Mouse (Mus musculus): ENCODE results near the gene Rasgrp1.

Rasgrp1 gene

DNA sequence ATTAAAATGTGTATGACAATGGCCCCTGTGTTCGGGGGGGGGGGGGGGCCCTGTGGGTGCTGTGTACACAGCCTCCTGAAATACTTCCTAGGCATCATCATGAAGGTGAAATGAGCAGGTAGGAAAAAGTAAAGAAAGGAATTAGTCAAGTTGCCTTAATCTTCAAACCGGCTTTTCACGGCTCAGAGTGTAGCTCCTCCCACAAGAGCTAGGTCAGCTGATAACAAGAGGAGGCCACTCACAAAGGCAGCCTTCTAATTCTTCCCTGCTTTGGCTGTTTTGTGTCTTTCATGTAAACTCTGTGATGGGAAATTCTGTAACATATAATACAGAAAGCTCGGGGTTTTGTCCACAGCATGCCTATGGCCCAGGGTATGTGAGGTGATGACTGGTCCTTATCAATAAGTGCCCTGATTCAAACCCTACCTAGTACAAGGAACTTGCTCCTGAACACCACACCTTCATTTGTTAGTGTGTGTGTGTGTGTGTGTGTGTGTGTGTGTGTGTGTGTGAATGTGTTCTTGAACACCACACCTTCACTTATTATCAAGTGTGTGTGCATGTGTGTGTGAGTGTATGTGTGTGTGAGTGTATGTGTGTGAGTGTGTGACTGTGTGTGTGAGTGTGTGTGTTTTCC is 7.1 kb downstream of the Rasgrp1 start:
- DNase-seq (ENCODE audit: low read depth in 2 of 2, low spot score in 2 of 2), result no peak

DNA sequence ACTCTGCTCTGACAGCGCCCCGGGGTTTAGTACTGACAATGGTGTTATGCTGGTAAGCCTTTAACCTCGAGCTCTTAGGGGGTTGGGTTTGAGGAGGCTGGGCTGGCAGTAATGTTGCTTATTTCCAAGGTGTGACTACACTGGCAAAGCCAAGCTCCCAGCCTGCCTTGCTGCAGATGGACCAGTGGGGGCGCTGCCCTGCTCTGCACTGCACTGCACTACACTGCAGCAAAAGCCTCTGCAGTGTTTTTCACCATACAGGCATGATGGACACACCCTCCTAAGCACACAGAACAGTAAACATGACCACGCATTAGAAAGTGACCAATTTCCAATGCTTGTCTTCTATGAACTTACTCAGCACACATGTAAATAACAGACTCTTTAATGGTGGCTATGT is 11.2 kb downstream of the Rasgrp1 start:
- DNase-seq (ENCODE audit: low read depth in 2 of 2, low spot score in 2 of 2), result peak; percentile 46 to 65

DNA sequence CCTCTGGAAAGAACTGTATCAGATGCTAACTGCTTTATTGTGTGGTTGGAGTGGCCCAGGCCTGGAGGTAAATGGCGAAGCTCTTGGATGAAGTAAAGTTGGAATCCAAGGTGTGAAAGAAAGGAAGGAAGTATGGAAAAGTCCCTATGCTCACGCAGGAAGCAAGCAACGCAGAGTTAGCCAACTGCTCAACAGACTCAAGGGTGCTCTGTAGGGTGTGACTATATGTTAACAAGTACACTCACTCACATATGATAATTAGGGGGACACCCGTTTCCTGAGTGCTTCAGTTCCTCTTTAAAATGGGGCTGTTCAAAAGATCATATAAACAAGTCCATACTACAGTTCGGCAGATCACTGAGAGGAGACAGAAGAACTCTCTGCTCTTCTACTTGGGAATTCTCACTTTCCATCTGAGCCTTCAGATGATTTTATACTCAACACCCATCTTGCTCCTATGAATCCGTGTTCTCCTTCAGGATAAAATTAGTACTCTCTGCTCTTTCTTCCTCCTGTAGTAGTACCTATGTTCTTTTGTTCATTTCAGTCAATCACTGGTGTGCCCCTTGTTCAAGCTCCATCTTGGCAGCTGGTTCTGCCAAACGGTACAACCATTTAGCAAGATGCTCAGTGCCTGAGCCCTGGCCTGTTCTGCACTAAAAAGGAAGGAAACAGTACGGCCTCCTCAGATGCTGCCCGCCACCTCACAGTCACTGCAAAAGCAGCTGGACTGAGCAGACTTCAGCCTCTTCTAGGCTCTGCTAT is 14.1 kb downstream of the Rasgrp1 start:
- no peak for DNase-seq (ENCODE audit: low read depth in 2 of 2, low spot score in 2 of 2)

DNA sequence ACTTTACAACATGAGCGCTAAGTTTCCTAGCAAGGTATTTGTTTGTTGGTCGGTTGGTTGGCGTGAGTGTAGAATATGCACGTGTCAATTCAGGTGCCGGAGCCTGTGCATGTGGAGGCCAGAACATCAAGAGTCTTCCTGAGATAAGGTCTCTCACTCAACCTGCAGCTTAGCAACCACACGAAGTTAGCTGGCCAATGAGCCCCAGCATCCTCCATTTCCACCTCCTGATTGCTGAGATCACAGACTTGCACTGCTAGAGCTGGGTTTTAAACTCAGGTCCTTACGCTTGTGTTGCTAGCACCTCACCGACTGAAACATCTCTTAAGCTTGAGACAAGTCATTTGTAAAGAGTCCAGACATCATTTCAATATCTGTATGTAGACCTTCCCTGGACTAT is 20.4 kb downstream of the Rasgrp1 start:
- no peak for DNase-seq (ENCODE audit: low read depth in 2 of 2, low spot score in 2 of 2)

DNA sequence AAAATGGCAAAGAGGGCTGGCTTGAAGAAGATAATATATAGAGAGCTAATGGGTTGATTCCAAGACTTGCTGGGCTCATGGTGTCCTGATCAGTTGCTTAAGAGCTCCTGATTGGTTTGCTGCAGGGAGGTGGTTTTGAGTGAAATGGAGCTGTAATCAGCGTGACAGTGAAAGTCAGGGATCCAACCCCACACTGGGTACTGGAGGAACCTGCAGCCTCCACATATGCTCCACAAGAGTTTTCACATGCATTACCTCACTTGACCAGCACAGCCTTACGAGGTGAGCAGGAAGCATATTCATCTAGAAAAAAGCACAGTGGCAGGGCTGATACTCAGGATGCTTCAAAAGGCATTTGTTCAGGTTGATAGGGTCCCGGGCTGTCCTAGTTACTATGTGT is 21.6 kb downstream of the Rasgrp1 start:
- DNase-seq (ENCODE audit: low read depth in 2 of 2, low spot score in 2 of 2), result no peak

DNA sequence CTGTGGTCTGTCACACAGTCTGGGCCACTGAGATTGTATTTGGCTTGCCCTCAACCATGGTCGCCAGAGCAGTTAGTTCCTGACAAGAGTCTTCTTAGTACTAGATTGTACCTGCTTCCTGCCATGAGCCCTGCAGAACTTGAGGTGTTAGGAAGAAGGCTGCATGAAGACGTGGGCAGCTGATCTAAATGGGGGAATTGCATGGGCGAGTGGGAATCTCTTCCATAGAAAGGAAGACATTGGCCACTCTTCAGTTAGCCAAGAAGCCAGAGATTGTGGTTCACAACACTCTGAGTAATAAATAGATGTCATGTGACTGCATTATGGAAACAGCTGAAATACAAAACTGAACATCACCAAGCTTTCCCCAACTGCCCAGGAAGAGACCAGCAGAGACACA is 23.8 kb downstream of the Rasgrp1 start:
- DNase-seq (ENCODE audit: low read depth in 2 of 2, low spot score in 2 of 2), result no peak

DNA sequence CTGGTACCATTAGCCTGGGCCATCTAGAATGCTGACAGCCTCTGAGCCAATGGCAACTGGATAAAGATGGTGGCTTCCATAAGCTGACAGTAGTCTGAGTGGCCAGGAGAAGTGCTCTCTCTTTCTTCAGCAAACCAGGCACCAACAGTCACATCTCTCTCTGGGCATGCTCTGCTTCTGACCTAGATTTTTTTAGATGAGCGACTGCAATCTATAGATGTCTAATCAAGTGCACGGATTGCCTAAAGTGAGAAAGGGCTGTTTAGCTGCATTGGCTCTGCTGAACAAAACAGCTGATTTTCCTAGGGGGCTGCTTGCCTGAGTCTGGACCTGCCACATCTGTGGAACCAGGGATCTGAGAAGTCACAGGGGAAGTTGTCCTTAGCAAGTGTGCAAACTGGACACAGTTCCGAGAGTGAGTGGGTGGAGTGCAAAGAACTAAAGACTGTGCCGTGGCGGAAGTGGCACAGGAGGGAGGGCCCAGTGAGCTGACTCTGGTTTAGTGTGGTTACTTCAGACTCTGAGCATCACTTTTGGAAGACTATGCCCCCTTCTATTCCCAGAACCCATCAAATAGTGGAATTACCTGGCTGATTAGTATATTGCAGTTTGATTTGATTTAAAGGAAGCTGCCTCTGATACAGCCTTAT is 29.1 kb downstream of the Rasgrp1 start:
- peak in 1 of 2 experiments; percentile 46 for DNase-seq (ENCODE audit: low read depth in 2 of 2, low spot score in 2 of 2)

DNA sequence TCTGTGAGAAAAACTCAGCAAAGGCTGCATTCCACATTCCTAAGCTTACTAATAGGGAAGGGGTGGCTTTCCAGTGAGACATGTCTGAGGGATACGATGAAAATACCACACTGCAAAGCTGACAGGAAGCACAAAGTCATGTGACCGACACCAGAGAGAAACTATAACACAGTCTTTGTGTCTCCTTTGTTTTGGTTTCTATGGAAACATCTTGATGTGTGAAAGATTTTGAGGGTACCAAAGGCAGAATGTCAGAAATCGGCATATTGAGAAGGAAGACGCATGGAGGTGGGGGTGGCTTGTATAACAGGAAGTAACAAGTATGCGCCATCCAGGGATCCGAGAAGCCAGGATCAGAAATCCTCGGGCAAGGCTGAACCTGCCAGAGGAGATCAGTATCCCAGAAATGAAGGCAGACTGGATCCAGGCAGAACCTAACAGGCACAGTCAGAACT is 30.3 kb downstream of the Rasgrp1 start:
- DNase-seq (ENCODE audit: low read depth in 2 of 2, low spot score in 2 of 2), result peak; percentile 39 to 52

DNA sequence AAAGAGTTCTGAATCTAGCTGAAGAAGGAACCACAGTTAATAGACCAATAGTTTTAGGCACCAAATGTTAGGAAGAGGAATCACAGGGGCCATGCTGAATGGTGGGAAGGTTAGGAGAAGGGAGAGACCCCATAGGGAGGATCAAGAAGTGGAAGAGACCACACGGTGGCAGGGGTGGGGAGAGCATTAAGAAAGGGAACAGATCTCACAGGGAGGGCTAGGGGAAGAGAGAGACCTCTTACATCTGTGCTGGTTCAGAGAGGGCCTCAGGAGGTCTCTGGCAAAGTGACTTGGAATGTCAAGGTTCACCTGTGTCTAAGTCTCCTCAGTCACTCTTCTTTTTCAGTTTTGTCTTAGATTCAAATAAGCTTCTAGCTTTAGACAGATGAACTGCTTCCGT is 30.8 kb downstream of the Rasgrp1 start:
- DNase-seq (ENCODE audit: low read depth in 2 of 2, low spot score in 2 of 2), result no peak

DNA sequence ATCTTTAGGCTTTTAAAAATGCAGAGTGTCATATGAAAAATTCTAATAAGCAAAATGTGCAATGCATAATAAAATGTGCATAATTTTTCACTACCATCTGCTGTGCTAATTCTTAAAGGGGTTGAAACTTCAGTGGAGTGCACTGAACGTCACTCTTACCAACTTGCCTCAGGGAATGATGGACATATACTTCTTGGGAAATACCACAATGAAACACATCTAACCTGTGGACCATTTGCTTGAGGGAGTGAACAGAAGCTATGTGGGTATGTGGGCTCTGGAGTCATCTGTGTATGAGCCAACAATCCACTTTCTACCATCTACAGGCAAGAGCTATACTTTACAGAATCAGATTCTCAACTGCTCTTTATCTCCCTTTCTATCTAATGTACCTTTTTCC is 31.5 kb downstream of the Rasgrp1 start:
- no peak for DNase-seq (ENCODE audit: low read depth in 2 of 2, low spot score in 2 of 2)

DNA sequence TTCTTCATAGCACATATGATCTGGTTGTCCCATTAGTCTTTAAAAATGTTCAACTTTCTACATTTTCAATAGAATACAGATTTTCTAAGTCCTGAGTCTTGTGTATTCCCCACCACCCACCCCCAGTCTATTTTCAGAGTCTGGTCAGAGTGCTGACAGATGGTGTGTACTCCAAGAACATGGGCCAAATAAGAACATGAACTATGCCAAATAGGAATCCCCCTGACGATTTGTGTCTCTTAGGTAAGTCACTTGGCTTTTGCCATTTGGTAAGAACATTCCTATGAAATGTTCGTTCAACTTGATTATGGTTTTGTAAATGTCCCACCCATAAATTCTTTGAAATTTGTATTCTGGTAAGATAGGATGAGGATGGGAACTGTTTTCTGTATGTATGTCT is 33.8 kb downstream of the Rasgrp1 start:
- DNase-seq (ENCODE audit: low read depth in 2 of 2, low spot score in 2 of 2), result no peak

DNA sequence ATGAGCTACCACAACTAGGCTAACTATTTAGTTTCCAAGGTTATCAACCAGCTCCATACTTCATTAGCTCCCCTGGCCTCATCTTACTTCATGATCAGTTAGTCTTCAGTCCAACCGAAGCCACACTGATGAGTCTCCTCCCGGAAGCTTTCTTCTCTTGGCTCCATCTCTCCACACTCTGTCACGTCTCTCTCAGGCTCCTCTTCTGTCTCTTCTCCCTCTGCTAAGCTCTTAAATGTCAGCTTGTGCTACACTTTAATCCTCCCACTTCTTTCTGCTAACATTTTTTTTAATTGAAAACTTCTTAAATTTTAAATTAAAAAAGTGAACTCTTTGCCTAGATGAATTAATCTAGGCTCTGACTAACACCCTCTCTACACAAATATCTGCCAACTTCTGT is 34.8 kb downstream of the Rasgrp1 start:
- DNase-seq (ENCODE audit: low read depth in 2 of 2, low spot score in 2 of 2), result no peak

DNA sequence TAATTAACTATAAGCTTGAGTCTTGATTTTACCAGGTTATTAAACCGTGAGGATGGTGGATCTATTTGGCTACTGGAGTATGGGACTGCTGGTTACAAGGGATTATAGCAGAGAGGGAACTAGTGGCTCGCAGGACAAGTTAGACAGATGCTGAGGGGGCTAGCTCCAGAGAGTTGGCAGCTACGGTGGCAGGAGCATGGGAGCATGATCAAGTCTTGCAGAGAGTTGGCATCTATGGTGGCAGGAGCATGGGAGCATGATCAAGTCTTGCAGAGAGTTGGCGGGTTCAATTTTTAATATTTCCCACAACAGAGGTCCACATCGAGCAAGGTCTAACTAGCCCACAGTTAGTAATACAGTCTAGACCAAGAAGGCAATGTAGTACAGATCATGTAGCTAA is 37.9 kb downstream of the Rasgrp1 start:
- no peak for DNase-seq (ENCODE audit: low read depth in 2 of 2, low spot score in 2 of 2)

DNA sequence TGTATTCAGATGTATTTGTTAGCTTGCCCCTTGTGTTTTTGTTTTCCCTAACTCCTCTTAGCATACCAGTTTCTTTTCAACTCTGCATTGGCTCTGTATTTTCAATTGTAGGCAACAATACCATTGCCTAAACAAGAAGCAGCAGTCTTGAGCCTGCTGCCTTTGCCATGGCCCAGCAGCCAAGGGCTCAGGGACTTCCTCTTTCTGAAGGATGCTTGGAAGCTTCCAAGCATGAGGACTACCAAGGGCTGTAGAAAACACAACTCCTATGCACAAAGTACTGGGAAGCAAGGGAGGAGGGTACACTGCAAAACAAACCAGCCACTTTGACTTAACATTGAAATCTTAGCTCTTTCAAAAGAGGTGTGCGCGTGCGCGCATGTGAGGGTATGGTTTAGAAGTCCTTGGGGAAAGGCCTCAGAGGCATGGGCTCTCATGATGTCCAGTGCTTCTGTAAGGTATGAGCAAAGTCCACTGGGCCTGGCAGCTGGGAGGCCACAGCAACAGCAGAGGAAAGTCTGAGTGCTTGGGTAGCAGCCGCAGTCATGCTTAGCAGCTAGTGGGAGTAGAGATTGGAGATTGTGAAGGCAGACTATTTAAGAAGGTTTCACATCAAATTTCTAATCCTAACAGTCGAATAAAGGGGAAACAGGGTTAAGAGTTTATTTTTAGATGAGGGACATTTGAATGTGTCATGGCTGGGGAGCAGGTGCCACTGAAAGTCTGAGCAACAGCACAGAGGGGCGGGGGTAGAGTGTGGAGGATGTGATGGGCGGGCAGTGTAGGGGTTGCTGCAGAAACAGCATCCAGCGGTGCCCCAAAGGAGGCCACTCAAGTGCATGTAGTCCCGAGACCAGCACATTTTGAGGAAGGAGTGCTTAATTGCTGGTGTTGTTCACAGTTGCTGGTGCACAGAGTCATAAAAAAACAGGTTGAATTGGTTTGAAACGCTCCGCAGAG is 39.1 kb downstream of the Rasgrp1 start:
- DNase-seq (ENCODE audit: low read depth in 2 of 2, low spot score in 2 of 2), result no peak

DNA sequence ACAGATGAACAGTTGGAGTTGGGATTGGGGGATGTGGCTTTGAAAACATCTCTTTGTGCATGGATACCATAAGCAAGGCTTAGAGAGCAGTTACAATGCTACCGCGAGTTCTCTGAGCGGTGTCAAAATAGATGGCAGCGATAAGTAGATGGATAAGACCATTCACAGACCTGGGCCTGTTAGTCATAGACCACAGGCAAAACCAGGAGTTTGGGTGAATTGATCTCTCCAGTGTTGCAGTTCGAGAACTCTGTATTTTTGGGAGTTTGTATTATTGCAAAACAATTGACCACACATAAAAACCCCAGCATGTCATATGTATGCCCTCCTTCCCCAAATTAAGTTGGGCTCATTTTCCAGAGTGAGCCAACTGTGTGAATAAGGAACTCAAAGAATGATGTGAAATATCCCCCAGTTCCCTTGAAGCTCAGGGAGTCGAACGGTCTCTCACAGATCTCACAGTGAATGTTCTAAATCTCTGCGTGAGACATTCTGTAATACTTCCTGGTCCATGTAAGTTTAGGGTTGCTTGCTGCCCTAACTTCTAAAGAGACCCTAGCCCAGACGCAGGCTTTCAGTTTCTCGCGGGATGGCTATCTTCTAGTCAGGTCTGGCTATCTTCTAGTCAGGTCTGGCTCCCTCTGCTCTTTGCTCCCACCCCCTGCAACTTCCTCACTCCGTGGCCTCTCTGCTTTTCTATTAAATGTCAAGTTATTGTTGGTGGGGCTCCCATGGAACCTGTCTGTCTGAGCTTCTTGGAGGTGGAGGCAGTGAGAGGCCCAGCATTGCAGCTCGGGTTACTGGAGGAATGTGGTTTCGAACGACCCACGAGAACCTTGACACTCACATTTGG is 43.0 kb downstream of the Rasgrp1 start:
- no peak for DNase-seq (ENCODE audit: low read depth in 2 of 2, low spot score in 2 of 2)

DNA sequence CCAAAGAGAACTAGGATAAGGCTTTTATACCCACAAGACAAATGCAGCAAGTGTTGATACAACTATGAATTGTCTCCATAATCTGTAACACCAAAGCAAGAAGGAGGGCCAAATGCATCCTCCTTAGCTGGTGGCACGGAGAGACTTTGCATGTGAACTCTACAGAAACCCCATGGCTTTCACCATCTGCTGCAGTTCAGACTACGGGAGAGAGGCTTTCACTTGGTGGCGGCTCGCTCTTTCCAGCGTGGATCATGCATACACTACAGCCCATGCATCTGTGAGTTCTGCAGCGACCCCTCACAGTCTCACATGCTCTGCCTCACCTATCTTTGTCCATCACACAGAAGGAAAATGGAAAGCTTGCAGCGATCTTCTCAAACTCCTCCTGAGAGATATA is 54.5 kb downstream of the Rasgrp1 start:
- DNase-seq (ENCODE audit: low read depth in 2 of 2, low spot score in 2 of 2), result no peak

DNA sequence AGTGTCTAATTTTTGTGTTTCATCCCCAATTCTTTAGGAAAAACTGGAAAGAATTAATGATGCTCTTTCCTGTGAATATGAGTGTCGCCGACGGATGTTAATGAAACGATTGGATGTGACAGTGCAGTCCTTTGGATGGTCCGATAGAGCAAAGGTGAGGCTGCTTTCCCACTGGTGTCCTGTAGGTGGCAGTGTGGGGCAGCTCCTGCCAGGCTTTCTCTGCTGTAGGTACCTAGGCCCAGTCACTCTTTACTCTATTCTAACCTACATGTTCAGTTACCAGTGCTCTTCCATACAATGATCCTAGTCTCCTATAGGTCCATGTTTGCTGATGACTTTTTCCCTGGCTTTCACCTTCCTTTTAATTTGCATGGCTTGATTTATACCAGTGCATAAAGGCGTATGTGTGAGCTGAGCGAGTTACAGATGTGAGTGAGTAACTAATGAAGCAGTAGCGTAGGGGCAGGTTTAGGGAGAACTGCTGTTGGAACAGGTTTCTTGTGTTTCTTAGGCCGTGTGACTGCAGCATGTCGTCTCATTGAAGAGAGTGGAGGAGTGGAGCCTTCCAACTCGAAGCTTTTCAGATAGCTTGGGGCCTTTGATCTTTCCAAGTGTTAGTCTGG is 78.9 kb downstream of the Rasgrp1 start:
- DNase-seq (ENCODE audit: low read depth in 2 of 2, low spot score in 2 of 2), result peak; percentile 70 to 78

DNA sequence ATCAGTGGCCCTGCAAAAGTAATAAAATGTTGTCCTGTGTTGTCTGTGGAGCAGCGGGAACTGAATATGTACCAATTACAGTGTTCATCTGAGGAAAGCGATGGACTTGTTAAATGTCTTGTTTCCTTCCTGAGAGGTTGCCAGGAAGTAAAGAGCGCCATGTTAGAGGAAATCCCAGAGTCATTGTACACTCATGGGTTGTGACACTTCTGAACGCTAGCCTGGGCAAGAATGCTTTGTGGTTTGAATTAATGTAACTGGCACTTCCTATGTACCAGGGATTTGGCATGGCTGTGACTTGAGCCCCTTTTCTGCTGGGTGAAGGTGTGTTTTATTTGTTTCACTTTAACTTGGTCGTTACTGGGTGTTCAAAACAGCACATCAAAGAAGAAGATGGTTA is 80.6 kb downstream of the Rasgrp1 start:
- no peak for DNase-seq (ENCODE audit: low read depth in 2 of 2, low spot score in 2 of 2)

DNA sequence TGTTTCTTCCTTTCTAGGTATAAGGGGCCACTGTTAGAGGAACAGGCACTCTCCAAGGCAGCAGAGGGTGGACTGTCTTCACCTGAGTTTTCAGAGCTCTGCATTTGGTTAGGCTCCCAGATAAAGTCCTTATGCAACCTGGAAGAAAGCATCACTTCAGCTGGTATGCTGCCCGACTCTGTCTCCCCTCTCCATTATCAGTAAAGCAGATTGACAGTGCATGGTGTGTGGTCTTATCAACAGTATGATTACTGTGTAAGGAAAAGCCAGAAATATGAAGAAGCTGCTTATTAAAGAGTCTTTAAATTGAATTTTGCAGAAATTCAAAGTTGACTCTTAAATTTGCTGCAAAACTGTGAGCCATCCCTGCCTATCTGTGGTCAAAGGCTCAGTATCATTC is 85.2 kb downstream of the Rasgrp1 start:
- no peak for DNase-seq (ENCODE audit: low read depth in 2 of 2, low spot score in 2 of 2)

DNA sequence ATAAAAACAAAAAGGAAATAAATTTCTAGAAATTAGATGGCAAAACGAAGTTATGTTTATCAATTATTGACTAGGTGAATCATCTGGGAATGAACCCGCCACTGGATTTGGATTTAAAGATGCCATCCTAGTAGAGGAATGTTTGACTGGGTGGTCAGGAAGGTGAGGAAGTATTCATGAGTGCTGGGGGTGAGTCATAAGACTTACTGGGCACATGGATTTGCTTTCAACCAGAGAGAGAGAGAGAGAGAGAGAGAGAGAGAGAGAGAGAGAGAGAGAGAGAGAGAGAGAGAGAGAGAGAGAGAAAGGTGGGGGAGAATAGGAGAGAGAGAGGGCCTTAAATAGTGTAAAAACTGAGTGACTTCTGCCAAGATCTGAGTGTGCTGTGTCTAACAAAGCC is 87.4 kb downstream of the Rasgrp1 start:
- DNase-seq (ENCODE audit: low read depth in 2 of 2, low spot score in 2 of 2), result no peak

Data from CD8-positive naive resting alpha-beta T cell, adult 2 months (primary cell).